Mouse (Mus musculus) monocyte, adult 2 months (primary cell): ENCODE measurements at regions not wholly inside any gene's neighbourhood (a gene's known extent, or its start where the extent isn't known, plus 50 kb on each side); places are given as distances from the start of the nearest gene placed in this dataset.

Experiments used
- DNase-seq, 2 experiments: peaks; one replicate each; pipeline ENCODE4 v3.0.0; 2022; ENCODE audit warnings: low spot score in 2 of 2, low read depth in 1 of 2

DNA sequence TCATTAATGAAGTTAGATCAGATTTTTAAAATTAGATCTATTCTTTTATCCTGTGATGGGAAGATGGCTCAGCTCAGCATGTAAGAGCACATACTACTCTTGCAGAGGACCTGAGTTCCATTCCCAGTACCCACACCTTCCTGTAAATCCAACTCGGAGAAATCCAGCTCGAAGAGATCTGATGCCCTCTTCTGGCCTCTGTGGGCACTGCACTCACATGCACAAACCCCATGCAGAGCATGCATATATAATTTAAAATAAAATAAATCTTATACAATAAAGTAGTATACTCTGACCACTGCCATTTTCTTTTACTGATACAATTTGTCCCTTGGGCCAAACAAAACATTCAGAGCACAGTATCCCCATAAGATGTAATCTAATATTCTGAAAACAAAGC is 245.2 kb downstream of the Prdm2 start:
- DNase-seq = no peak

DNA sequence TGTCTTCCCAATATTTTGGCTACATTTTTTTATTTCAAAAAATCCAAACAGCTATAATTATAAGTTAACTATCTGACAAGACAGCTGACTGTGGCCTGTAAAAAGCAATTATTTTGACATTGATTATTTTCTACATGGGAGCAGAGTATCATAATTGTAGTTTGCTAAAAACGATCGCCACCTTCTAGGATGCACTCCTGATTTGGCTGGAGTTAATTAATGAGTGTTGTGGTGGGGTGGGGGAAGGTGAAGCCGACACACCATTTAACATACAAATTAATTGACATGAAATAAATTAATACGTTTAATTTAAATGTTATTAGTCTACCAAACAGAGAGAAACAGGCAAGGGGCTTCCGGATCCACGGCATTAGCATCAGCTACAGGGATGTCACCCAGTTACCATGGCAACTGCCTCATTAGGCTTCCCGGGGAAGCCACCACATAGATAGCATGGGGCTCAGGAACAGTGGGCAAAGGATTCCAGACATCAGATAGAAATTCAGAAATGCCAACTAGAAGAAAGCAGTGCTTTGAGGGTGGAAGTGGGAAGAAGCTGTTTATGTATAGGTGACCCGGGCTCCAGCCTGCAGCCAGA is 255.9 kb downstream of the Prdm2 start:
- DNase-seq = no peak

DNA sequence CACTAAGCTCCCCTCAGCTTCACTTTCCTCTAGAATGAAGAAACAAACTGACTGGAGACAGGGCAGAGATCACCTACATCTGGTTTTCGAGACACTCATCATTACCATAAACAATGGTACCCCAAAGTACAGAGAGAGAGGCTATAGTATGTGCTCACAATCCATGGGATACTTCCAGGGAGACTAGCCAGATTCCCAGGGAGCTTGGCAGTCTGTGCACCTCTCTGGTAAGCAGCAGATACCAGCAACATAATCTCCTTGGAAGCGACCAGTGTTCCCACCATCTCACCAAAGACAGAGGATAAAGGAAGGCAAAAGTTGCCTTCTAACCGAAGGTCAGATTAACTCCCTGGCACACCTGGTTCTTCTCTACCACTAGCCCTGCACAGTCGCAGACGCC is 256.4 kb downstream of the Prdm2 start:
- no peak for DNase-seq

DNA sequence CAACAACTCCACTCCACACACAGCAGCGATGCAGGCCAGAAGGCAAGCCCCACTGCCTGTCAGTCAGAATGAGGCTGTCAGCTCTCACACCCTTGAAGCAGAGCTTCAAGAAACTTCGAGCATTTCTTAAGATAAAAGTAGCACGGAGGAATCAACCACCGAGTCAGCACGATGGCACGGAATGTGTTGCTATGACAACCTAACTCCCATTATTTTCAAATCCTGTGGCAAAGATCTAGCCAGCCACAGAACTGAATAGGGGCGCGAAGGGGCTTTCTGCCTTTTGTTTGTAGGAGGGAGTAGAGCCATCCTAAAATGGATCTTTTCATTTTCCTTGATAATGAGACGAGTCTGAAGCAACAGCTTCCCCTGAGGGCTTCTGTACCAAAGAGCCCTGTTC is 259.1 kb downstream of the Prdm2 start:
- DNase-seq = no peak

DNA sequence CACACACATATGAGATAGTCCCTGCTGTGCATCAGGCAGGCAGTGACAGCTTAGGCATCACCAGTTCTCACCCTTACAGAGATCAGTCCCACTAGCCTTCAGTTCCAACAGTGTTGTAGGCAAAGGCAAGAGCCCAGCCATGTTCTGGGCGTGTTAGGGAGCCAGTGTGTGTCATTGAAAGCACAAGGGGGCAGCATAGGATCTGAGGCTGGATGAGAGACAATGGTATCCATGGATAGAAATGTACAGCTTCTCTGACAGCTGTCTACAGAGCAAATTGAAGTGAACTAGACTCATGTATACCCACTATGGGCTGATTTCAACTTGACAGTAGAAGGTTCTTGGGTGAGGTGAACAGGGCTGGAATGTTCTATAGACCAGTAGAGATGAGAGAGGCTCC is 259.9 kb downstream of the Prdm2 start:
- no peak for DNase-seq

DNA sequence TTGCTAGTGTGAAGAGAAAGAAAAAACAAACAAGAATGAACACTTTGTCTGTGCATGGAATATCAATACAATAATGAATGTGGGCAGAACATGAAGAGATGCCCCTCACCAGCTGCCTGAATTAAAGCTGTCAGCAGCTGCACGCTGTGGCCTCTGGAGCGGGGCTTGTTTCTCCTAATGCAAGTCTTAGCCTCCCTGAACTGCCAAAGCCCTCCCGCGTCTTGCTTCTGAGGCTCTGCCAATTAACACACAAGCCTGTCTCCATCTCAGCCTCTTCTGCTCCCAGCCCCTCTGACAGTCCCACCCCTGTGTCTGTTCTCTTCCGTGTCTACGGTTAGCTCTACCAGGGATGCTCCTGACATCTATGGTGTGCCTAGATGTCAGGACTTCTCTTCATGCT is 265.1 kb downstream of the Prdm2 start:
- DNase-seq = no peak

DNA sequence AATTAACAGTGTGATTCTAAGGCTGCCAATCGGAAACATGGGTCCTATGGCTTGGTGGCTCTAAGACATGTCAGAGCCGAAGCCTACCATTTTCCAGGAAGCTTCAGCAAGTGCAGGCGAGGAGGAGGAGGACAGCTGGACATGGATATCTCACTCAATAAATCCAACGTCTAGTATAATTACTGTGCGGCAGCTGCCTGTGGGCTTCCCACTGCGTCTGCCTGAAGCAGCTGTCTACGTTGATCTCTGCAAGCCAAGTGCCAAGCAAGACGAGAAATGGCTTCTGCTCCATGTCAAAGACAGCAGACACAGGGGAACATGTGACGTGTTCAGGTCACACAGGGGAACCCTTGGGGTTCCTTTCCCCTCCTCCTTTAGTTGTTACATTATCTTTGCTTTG is 279.2 kb downstream of the Prdm2 start:
- no peak for DNase-seq

DNA sequence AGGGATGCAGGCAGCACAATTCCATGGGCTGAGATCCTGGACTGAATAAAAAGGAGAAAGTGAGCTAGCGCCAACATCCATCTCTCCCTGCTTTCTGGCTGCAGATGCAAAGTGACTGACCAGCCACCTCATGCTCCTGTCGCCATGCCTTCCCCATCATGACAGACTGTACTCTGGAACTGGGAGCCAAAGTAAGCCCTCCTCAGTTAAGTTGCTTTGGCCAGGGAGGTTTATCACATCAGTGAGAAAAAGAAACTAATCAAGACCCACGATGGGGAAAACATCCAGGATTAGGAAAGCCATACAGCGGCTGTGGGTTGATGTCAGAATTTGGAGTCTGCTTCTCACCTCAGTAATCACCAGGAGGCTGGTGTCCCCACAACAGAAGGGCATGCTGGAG is 283.6 kb downstream of the Prdm2 start:
- no peak for DNase-seq

DNA sequence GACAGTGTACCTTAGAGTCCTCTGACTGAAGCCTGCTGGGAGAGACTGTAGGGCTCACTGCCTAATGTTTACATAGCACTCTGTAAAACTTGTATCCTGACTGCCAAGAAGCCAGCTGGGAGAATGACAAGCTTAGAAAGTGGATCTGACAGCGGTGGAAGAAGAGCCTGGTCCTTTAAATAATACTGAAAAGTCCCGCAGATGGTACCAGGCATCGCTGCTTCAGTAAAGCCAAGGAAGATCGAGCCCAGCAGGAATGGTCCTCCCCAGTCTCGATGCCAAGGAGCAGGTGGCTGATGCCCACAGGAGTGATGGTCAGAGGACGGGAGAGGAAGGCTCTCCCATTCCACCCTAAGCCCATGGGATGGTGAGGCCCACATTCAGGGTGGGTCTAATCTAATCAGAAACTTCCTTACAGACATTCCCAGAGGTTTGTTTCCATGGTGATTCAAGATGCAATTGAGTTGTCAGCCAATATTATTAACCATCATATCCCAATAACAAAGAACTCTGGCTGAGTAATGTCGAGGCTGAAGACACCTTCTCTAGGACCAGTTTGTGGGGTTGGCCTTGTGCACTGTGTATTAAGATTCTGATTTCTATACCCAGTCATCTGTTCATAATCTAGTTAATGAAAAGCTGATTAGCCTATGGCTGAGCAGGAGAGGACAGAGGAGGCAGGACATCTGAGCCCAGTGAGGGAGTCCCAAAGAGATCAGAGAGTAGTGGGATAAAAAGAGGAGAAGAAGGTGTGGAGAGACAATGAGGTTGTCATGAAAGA is 285.3 kb downstream of the Prdm2 start:
- DNase-seq = no peak

DNA sequence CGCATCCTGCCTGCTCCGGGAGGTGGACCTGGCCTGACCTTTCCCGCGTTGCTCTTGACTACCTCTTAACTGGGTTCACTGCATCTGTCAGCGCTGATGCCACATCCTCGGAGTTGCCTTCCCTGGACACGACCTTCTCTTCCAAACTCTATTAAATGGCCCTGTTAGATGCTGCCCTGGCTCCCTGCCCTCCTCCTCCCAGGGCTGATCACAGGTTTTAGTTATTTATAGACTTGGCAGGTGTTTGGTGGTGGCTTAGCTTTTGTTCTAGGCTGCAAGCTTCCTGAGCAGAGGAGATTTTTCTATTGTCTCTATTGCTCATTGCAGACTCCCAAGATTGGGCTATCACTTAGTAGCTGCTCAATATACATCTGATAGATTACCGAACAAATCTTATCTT is 287.7 kb downstream of the Prdm2 start:
- DNase-seq = no peak

DNA sequence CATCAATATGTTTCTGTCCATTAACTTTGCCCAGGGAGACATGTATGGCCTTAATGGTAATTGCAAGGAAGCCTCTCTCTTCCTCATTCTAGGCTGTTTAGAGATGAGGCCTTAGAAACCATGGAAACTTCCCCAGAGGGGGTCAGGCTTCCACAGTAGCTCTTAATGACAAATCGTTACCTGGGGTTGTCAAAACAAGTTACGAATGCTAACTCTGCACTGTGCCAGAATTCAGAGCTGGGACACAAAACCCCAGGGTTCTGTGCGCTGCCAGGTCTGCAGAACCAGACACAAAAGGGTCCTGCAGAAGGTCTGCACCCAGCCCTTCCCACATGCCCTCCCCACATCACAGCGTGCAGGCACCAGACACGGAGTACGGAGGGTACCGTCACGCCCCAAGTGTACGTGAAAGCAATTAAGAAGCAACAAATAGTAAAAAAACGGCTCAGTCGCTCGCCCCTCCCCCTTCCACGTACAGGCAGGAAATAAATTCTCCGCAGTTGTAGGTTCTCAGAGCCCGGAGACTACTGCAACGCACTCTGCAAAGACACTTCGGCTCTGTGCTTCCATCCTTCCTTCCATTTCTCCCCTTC is 303.3 kb downstream of the Prdm2 start:
- DNase-seq = no peak

DNA sequence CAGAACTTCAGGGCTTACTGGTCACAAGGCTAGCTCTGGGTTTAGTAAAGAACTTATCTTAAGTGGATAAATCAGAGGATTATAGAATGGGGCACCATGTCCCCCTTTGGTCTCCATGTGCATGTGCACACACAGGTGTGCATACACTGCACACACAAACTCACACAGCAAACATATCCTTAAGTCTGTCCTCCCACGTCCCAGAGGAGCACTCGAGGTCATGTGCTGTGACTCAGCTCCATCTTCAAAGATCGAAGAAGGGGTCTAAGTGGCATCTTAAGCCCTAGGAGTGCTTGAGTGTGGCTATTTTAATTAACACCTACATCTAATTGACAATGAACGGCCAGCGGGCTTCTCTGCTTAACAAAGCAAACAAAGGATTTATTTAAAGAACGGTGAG is 304.0 kb downstream of the Prdm2 start:
- DNase-seq = no peak

DNA sequence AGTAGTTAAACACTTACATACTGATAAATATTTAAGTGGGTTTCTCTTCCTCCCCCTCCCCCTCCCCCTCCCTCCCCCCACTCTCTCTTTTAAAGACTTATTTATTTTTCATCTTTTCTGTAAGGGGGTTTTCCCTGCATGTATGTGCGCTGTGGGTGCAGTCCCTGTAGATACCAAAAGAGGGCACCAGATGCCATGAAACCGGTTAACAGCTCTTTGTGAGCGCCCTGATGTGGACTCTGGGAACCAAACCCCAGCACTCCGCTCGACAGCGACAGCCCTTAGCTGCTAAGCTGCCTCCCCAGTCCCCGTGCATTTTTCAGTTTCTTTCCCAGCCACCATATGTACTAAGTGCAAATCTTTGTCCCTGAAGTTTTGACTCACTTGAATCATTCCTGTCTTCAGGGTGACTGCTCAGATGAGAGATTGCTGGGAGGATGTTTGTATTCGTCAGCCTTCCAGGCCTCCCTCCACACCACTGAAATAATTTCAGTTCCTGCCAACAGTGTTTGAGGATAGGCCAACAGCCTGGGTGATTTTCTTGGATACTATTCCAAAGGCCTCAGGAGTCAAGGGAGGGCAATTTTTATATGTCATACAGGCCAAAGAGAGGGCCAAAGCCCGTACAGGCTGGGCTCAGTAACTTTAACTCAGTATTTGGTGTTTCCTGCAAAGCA is 309.3 kb downstream of the Prdm2 start:
- no peak for DNase-seq

DNA sequence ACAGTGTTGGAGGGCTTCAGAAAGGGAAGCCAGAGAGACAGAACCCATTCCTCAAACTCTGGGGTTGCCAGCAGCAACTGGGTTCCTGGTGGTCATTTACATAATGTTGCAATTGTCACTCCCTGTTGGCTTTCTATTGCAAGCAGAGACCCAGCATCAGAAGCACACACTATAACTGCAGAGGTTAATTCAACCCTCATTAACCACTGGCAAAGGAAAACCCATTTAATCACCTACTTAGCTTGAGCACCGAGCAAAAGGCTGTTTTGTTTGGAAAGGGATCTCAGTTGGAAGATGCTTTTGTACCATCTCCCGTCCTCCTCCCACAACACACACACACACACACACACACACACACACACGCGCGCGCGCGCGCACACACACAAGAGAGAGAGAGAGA is 312.0 kb downstream of the Prdm2 start:
- no peak for DNase-seq

DNA sequence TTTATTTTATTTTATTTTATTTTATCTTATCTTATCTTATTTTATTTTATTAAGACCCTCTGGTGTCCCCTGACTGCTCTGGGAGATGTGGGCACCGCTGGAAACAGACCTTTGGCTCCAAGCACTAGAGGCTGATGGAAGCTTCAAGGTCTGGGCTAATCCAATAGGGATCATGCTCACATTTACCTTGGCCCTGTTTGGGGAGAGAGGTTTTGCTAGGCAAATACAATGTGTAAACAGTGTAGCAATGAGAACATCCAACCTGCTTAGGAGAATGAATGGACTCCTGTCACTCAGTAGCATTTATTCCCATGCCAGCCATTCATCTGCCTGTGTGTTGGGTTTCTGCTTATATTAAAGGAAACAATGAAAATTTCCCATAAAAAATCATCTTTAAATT is 313.8 kb downstream of the Prdm2 start:
- DNase-seq = no peak

DNA sequence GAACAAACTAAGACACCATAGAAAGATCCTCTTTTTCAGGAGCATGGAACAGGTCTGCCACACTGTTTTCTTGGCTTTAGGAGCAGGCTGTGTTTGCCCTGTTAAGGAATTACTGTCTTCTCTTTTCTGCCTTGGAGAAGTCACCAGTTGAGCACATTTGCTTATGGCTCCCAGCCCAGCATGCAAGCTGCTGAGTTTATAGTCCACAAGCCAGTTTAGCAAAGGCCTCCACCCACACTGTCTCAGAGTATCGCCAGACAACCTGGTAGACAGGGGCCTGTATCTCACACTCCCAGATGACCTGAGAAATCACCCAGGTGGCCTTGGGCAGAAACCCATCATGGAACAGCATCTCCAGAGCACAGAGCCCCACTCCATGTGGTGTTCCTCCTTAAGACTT is 322.1 kb downstream of the Prdm2 start:
- no peak for DNase-seq

DNA sequence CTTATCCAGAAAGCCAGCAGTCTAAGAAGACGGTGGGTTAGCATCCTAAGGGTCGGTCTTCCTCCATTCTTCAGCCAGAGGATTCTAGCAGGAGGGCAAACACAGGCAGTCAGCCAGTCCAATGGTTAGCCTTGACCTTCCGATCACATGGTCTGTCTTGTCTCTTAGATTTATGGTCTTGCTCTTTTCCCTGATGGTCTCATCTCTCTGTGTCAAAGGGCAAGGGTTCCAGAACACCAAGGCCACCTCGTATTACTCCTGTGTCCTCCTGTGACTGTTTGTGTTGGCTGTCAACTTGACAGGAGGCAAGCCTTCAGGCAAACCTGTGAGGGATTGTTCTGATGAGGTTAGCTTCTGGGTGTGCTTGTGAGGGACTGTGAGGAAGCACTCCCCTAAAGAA is 323.9 kb downstream of the Prdm2 start:
- DNase-seq = no peak

DNA sequence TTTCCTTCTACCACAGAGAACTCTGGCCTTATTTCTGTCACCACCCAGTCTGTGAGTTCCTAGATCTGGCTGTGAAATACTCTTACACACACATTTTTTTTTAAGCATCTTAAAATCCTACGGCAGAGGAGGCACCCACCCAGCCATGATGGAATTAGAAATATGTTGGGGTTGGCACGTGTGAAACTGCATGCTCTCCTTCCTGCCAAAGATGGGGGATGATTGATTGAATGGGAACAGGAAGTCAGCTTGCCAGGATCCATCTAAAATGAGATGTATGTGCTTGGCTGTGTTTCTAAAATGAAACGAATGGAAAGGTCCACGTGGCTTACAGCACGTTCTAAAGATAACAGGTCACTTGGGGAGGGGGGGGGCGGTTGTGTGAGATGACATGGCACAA is 324.9 kb downstream of the Prdm2 start:
- DNase-seq = no peak

DNA sequence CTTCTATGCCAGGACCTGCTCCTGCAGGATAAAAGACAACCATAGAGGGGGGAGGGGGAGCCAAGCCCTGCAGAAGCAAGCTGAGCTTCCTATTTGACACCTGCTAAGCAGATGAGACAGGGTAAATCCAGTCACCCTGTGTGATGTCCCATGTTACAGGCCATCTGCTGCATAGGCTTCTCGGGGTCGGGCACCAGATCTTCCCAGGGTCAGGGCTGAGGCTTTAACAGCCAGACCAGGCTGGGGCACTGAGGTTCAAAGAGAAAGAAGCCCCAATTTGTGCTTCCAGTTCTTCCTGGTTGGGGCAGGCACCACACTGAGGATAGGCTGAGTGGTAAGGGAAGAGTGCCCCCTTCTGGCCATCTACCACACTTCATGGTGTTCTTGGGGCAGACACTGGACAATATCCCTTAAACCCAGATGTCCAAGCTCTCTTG is 332.5 kb downstream of the Prdm2 start:
- DNase-seq = no peak

DNA sequence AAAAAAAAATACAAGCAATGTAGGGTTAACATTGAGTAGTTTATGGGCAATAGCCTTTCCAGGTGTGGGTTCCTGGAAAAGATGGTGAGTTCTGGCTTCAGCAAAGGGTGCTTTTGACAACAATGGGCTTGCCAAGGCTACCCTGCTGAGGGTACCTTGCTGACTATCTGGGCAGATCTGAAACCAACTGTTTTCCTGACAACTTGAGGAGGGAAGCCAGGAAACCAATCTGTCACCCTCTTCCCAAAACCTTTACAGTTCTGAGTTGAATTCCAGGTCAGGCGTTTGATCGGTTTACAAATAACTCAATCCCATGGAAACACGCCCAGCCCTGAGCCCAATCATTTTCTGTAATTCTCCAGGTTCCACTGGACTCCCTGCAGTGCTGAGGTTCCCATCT is 336.6 kb downstream of the Prdm2 start:
- DNase-seq = no peak

DNA sequence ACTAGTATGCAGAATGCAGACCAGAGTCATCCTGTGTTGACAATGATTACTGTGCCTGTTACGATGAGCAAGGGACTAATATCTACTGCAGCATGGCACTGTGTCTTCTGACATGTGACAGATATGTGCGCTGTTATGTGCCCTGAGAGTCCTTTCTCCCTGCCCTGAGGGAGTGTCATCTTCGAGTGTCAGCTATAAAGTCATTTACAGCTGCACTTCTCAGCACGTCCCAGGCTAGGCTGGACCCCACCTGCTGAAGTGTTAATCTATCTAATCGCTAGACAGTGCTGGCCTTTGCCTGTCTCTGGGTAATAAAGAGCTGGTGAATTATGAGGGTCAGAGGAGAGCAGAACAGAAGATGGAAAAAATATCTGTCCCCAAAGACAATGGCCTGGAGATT is 337.7 kb downstream of the Prdm2 start:
- DNase-seq = no peak

DNA sequence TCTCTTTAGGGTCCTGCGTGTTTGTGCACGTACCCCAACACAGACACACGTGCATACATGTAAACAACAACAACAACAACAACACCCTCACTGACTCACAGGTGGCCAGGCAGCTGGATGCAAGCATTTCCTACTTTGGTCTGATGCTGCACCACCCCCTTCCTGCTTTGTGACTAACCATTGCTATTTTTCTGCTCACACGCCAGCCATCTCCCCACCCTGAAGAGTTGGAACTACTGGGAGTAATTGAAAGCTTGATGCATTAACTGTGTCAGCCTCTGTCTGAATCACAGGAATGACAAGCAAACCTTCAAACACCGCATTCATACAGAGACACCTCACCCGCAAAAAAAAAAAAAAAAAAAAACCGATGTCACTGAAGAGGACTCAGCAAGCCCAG is 346.5 kb downstream of the Prdm2 start:
- DNase-seq = no peak
